Mouse (Mus musculus): Measurements from ENCODE around the gene Tmcc3. TPM values are rescaled to one million over a fixed set of nuclear protein-coding genes. Genes with fewer than 3 reads are reported as not detected.

Gene Tmcc3
- polyA plus RNA-seq, 1 experiment from 2014 or later, result 12.9 TPM

GRCm38 (mm10) chr10:94515583-94515982, 203.8 kb downstream of the Tmcc3 start:
- H3K4me3 ChIP-seq (replicated peaks; ENCODE audit: low read length), result peak overlapping the region; percentile 82
- peak overlapping the region; percentile 89 for H3K4me2 ChIP-seq (ENCODE audit: low read depth, low read length)
- H3K27ac ChIP-seq (ENCODE audit: low read length), result peak overlapping the region; percentile 78; the same call in 1 of the 2 replicates
- WGBS, result 7% methylated on average over 10 of the region's 10 CpGs
- H3K9ac ChIP-seq (ENCODE audit: low read length), result peak overlapping the region; percentile 87
- no peaks in the 10 kb centered on the region for H3K27me3 ChIP-seq (ENCODE audit: control insufficient read depth, insufficient read depth, low read length)
- H3K4me1 ChIP-seq (ENCODE audit: control insufficient read depth, insufficient read depth, low read length), result peaks cover 15% of the 10 kb centered on the region
- ATAC-seq (ENCODE audit: insufficient read depth, low FRiP score), result peak; percentile 3; the same call in 1 of the 2 replicates
- no peaks in the 10 kb centered on the region for H3K9me3 ChIP-seq (replicated peaks; ENCODE audit: control insufficient read depth, low read length)
- H3K36me3 ChIP-seq (ENCODE audit: control insufficient read depth, insufficient read depth, low read length), result no peaks in the 10 kb centered on the region

- ATAC-seq (ENCODE audit: insufficient read depth, low FRiP score), result no peak
- peaks cover 24% of the 10 kb centered on the region for H3K4me1 ChIP-seq (ENCODE audit: control insufficient read depth, insufficient read depth, low read length)
- H3K4me2 ChIP-seq (ENCODE audit: low read depth, low read length), result peak overlapping the region; percentile 6; the same call in 1 of the 2 replicates
- no peaks in the 10 kb centered on the region for H3K9me3 ChIP-seq (replicated peaks; ENCODE audit: control insufficient read depth, low read length)
- H3K9ac ChIP-seq (ENCODE audit: low read length), result no peak overlapping the region
- 60% methylated on average over 7 of the region's 7 CpGs for WGBS
- no peak overlapping the region for H3K4me3 ChIP-seq (replicated peaks; ENCODE audit: low read length)
- no peaks in the 10 kb centered on the region for H3K27me3 ChIP-seq (ENCODE audit: control insufficient read depth, insufficient read depth, low read length)
- no peaks in the 10 kb centered on the region for H3K36me3 ChIP-seq (ENCODE audit: control insufficient read depth, insufficient read depth, low read length)
- no peak overlapping the region for H3K27ac ChIP-seq (ENCODE audit: low read length)
These were observed 208.1 kb downstream of the Tmcc3 start for GRCm38 (mm10) chr10:94519887-94520286.

- no peak overlapping the region for H3K9ac ChIP-seq (ENCODE audit: low read length)
- H3K27me3 ChIP-seq (ENCODE audit: control insufficient read depth, insufficient read depth, low read length), result no peaks in the 10 kb centered on the region
- no peak for ATAC-seq (ENCODE audit: insufficient read depth, low FRiP score)
- no peaks in the 10 kb centered on the region for H3K36me3 ChIP-seq (ENCODE audit: control insufficient read depth, insufficient read depth, low read length)
- H3K27ac ChIP-seq (ENCODE audit: low read length), result no peak overlapping the region
- peaks cover 24% of the 10 kb centered on the region for H3K4me1 ChIP-seq (ENCODE audit: control insufficient read depth, insufficient read depth, low read length)
- peak overlapping the region; percentile 6; the same call in 1 of the 2 replicates for H3K4me2 ChIP-seq (ENCODE audit: low read depth, low read length)
- WGBS, result 52% methylated on average over 17 of the region's 17 CpGs
- H3K4me3 ChIP-seq (replicated peaks; ENCODE audit: low read length), result no peak overlapping the region
- H3K9me3 ChIP-seq (replicated peaks; ENCODE audit: control insufficient read depth, low read length), result no peaks in the 10 kb centered on the region
These were observed 208.8 kb downstream of the Tmcc3 start for GRCm38 (mm10) chr10:94520306-94521106.

GRCm38 (mm10) chr10:94521107-94521401, 209.3 kb downstream of the Tmcc3 start:
- Histone ChIP-seq H3K9me3 (replicated peaks; ENCODE audit: control insufficient read depth, low read length) (no peaks in the 10 kb centered on the region), H3K4me1 (ENCODE audit: control insufficient read depth, insufficient read depth, low read length) (peaks cover 24% of the 10 kb centered on the region), H3K36me3 (ENCODE audit: control insufficient read depth, insufficient read depth, low read length) (no peaks in the 10 kb centered on the region), H3K4me2 (ENCODE audit: low read depth, low read length) (no peak overlapping the region; the same call in 1 of the 2 replicates), H3K27me3 (ENCODE audit: control insufficient read depth, insufficient read depth, low read length) (no peaks in the 10 kb centered on the region), H3K27ac (ENCODE audit: low read length) (no peak overlapping the region), H3K4me3 (replicated peaks; ENCODE audit: low read length) (no peak overlapping the region), H3K9ac (ENCODE audit: low read length) (no peak overlapping the region)
- ATAC-seq (ENCODE audit: insufficient read depth, low FRiP score), result no peak
- 50% methylated on average over 3 of the region's 3 CpGs for WGBS

GRCm38 (mm10) chr10:94521776-94522175, 210.0 kb downstream of the Tmcc3 start:
- Histone ChIP-seq H3K4me1 (ENCODE audit: control insufficient read depth, insufficient read depth, low read length) (peaks cover 21% of the 10 kb centered on the region; the same call in 1 of the 2 replicates), H3K9me3 (replicated peaks; ENCODE audit: control insufficient read depth, low read length) (no peaks in the 10 kb centered on the region), H3K4me3 (replicated peaks; ENCODE audit: low read length) (no peak overlapping the region), H3K4me2 (ENCODE audit: low read depth, low read length) (no peak overlapping the region), H3K36me3 (ENCODE audit: control insufficient read depth, insufficient read depth, low read length) (no peaks in the 10 kb centered on the region), H3K27ac (ENCODE audit: low read length) (no peak overlapping the region), H3K27me3 (ENCODE audit: control insufficient read depth, insufficient read depth, low read length) (no peaks in the 10 kb centered on the region), H3K9ac (ENCODE audit: low read length) (no peak overlapping the region)
- 51% methylated on average over 9 of the region's 10 CpGs for WGBS
- ATAC-seq (ENCODE audit: insufficient read depth, low FRiP score), result no peak

- whole genome bisulfite sequencing, result 68% methylated on average over 8 of the region's 8 CpGs
- H3K36me3 ChIP-seq (ENCODE audit: control insufficient read depth, insufficient read depth, low read length), result no peaks in the 10 kb centered on the region
- H3K9ac ChIP-seq (ENCODE audit: low read length), result no peak overlapping the region
- H3K27me3 ChIP-seq (ENCODE audit: control insufficient read depth, insufficient read depth, low read length), result no peaks in the 10 kb centered on the region
- H3K4me3 ChIP-seq (replicated peaks; ENCODE audit: low read length), result no peak overlapping the region
- peaks cover 17% of the 10 kb centered on the region; the same call in 1 of the 2 replicates for H3K4me1 ChIP-seq (ENCODE audit: control insufficient read depth, insufficient read depth, low read length)
- 0 out of 2 replicates have a peak overlapping the region, but pooled peaks have one; percentile 20 for H3K27ac ChIP-seq (ENCODE audit: low read length)
- H3K4me2 ChIP-seq (ENCODE audit: low read depth, low read length), result no peak overlapping the region
- ATAC-seq (ENCODE audit: insufficient read depth, low FRiP score), result no peak
- H3K9me3 ChIP-seq (replicated peaks; ENCODE audit: control insufficient read depth, low read length), result no peaks in the 10 kb centered on the region
These were observed 211.5 kb downstream of the Tmcc3 start for GRCm38 (mm10) chr10:94523297-94523696.

GRCm38 (mm10) chr10:94523711-94524156, 212.0 kb downstream of the Tmcc3 start:
- 18% methylated on average over 18 of the region's 18 CpGs for WGBS
- no peak overlapping the region for H3K4me3 ChIP-seq (replicated peaks; ENCODE audit: low read length)
- H3K4me2 ChIP-seq (ENCODE audit: low read depth, low read length), result 0 out of 2 replicates have a peak overlapping the region, but pooled peaks have one; percentile 2
- H3K9ac ChIP-seq (ENCODE audit: low read length), result no peak overlapping the region
- no peaks in the 10 kb centered on the region for H3K27me3 ChIP-seq (ENCODE audit: control insufficient read depth, insufficient read depth, low read length)
- H3K4me1 ChIP-seq (ENCODE audit: control insufficient read depth, insufficient read depth, low read length), result peaks cover 17% of the 10 kb centered on the region; the same call in 1 of the 2 replicates
- H3K27ac ChIP-seq (ENCODE audit: low read length), result peak overlapping the region; percentile 39; the same call in 1 of the 2 replicates
- no peaks in the 10 kb centered on the region for H3K9me3 ChIP-seq (replicated peaks; ENCODE audit: control insufficient read depth, low read length)
- H3K36me3 ChIP-seq (ENCODE audit: control insufficient read depth, insufficient read depth, low read length), result no peaks in the 10 kb centered on the region
- peak; percentile 51; the same call in 1 of the 2 replicates for ATAC-seq (ENCODE audit: insufficient read depth, low FRiP score)

GRCm38 (mm10) chr10:94524966-94525365, 213.2 kb downstream of the Tmcc3 start:
- 62% methylated on average over 6 of the region's 6 CpGs for WGBS
- Histone ChIP-seq H3K27ac (ENCODE audit: low read length) (peak overlapping the region; percentile 57), H3K36me3 (ENCODE audit: control insufficient read depth, insufficient read depth, low read length) (no peaks in the 10 kb centered on the region), H3K9me3 (replicated peaks; ENCODE audit: control insufficient read depth, low read length) (no peaks in the 10 kb centered on the region), H3K9ac (ENCODE audit: low read length) (no peak overlapping the region), H3K4me1 (ENCODE audit: control insufficient read depth, insufficient read depth, low read length) (peaks cover 17% of the 10 kb centered on the region; the same call in 1 of the 2 replicates), H3K27me3 (ENCODE audit: control insufficient read depth, insufficient read depth, low read length) (no peaks in the 10 kb centered on the region), H3K4me3 (replicated peaks; ENCODE audit: low read length) (no peak overlapping the region), H3K4me2 (ENCODE audit: low read depth, low read length) (no peak overlapping the region)
- no peak for ATAC-seq (ENCODE audit: insufficient read depth, low FRiP score)

GRCm38 (mm10) chr10:94525784-94526183, 214.0 kb downstream of the Tmcc3 start:
- 76% methylated on average over 7 of the region's 7 CpGs for WGBS
- no peak overlapping the region for H3K27ac ChIP-seq (ENCODE audit: low read length)
- H3K9ac ChIP-seq (ENCODE audit: low read length), result no peak overlapping the region
- H3K9me3 ChIP-seq (replicated peaks; ENCODE audit: control insufficient read depth, low read length), result no peaks in the 10 kb centered on the region
- no peak overlapping the region for H3K4me2 ChIP-seq (ENCODE audit: low read depth, low read length)
- no peak overlapping the region for H3K4me3 ChIP-seq (replicated peaks; ENCODE audit: low read length)
- H3K36me3 ChIP-seq (ENCODE audit: control insufficient read depth, insufficient read depth, low read length), result no peaks in the 10 kb centered on the region
- no peaks in the 10 kb centered on the region for H3K27me3 ChIP-seq (ENCODE audit: control insufficient read depth, insufficient read depth, low read length)
- H3K4me1 ChIP-seq (ENCODE audit: control insufficient read depth, insufficient read depth, low read length), result peaks cover 13% of the 10 kb centered on the region; the same call in 1 of the 2 replicates
- ATAC-seq (ENCODE audit: insufficient read depth, low FRiP score), result no peak

Data from stomach, embryonic 16.5 days (tissue).